Mouse (Mus musculus) forebrain, embryonic 13.5 days (tissue): ENCODE measurements around the gene Scmh1. TPM values are rescaled to one million over a fixed set of nuclear protein-coding genes. Genes with fewer than 3 reads are reported as not detected.

Experiments
- ATAC-seq: fragments of 200-750 bp; cut with Nextera tagmentation; 2 replicates; pipeline ENCODE4 v1.8.0; 2017
- H3K27ac ChIP-seq: fragments of 300-500 bp; sonication (generic); 2 replicates; pipeline ENCODE4 v1.5.1; 2015; ENCODE audit warnings: inconsistent platforms, mild to moderate bottlenecking, moderate library complexity
- H3K27me3 ChIP-seq: fragments of 300-500 bp; sonication (generic); 2 replicates; pipeline ENCODE4 v1.6.1; 2015; ENCODE audit warnings: mild to moderate bottlenecking, inconsistent platforms
- H3K36me3 ChIP-seq: fragments of 300-500 bp; sonication (generic); 2 replicates; pipeline ENCODE4 v1.6.1; 2015; ENCODE audit warnings: mild to moderate bottlenecking, inconsistent platforms; ENCODE audit not compliant: poor library complexity, severe bottlenecking
- H3K4me1 ChIP-seq: fragments of 300-500 bp; sonication (generic); 2 replicates; pipeline ENCODE4 v1.6.1; 2015; ENCODE audit warnings: inconsistent platforms
- H3K4me2 ChIP-seq: fragments of 300-500 bp; sonication (generic); 2 replicates; pipeline ENCODE4 v1.6.1; 2015; ENCODE audit warnings: inconsistent platforms, mild to moderate bottlenecking, moderate library complexity
- H3K4me3 ChIP-seq: fragments of 300-500 bp; sonication (generic); 2 replicates; pipeline ENCODE4 v1.5.1; 2015; ENCODE audit warnings: mild to moderate bottlenecking, inconsistent platforms
- H3K9ac ChIP-seq: fragments of 300-500 bp; sonication (generic); 2 replicates; pipeline ENCODE4 v1.6.1; 2015; ENCODE audit warnings: mild to moderate bottlenecking, inconsistent platforms
- H3K9me3 ChIP-seq: fragments of 300-500 bp; sonication (generic); replicated peaks from 2 replicates; pipeline ENCODE4 v1.6.1; 2016; ENCODE audit warnings: inconsistent platforms
- WGBS: fragments of 180-500 bp; shearing (Covaris S2); methylation state at CpG from one replicate; pipeline ENCODE4 v1.1.7; 2015; 5-methylcytosine and 5-hydroxymethylcytosine counted together
- polyA plus RNA-seq: library from polyadenylated mRNA; unstranded; fragments of >200 nt; fragmentation: Nextera tagmentation; extraction: Ambion mirVana; gene quantifications from 2 replicates; pipeline ENCODE4 v1.2.1, GENCODE M21; 2015

The Scmh1 gene
- polyA plus RNA-seq, 1 experiment from 2014 or later: 49.7 TPM

- Histone ChIP-seq H3K27me3 (peaks cover 9% of the 10 kb centered on the region; the same call in 1 of the 2 replicates), H3K27ac (peak overlapping the region; percentile 92; the same call in 1 of the 2 replicates), H3K4me1 (peaks cover 23% of the 10 kb centered on the region), H3K36me3 (no peaks in the 10 kb centered on the region), H3K4me3 (peak overlapping the region; percentile 97), H3K9ac (peak overlapping the region; percentile 99), H3K9me3 (no peaks in the 10 kb centered on the region), H3K4me2 (peak overlapping the region; percentile 65)
- 52% methylated on average over 3 of the region's 3 CpGs for WGBS
- ATAC-seq: no peak
These were observed 1.7 kb downstream of the Scmh1 start for GRCm38 (mm10) chr4:120406639-120407273.

- ATAC-seq: no peak
- Histone ChIP-seq H3K9ac (no peak overlapping the region), H3K4me1 (peaks cover 10% of the 10 kb centered on the region; the same call in 1 of the 2 replicates), H3K36me3 (no peaks in the 10 kb centered on the region), H3K27me3 (no peaks in the 10 kb centered on the region), H3K4me2 (no peak overlapping the region), H3K4me3 (no peak overlapping the region), H3K27ac (no peak overlapping the region), H3K9me3 (no peaks in the 10 kb centered on the region)
- WGBS: 78% methylated on average over 4 of the region's 4 CpGs
These were observed 13.0 kb downstream of the Scmh1 start for GRCm38 (mm10) chr4:120418053-120418452.

GRCm38 (mm10) chr4:120420193-120420592, 15.1 kb downstream of the Scmh1 start:
- no peak for ATAC-seq
- Histone ChIP-seq H3K36me3 (no peaks in the 10 kb centered on the region), H3K27ac (no peak overlapping the region), H3K4me1 (peaks cover 10% of the 10 kb centered on the region; the same call in 1 of the 2 replicates), H3K4me2 (no peak overlapping the region), H3K4me3 (no peak overlapping the region), H3K9ac (no peak overlapping the region), H3K9me3 (no peaks in the 10 kb centered on the region), H3K27me3 (no peaks in the 10 kb centered on the region)

- Histone ChIP-seq H3K27me3 (no peaks in the 10 kb centered on the region), H3K4me1 (peaks cover 10% of the 10 kb centered on the region; the same call in 1 of the 2 replicates), H3K9ac (no peak overlapping the region), H3K36me3 (no peaks in the 10 kb centered on the region), H3K27ac (no peak overlapping the region), H3K4me3 (no peak overlapping the region), H3K4me2 (no peak overlapping the region), H3K9me3 (no peaks in the 10 kb centered on the region)
- no peak for ATAC-seq
These were observed 15.6 kb downstream of the Scmh1 start for GRCm38 (mm10) chr4:120420685-120421084.

- Histone ChIP-seq H3K4me1 (no peaks in the 10 kb centered on the region), H3K4me2 (no peak overlapping the region), H3K4me3 (no peak overlapping the region), H3K36me3 (no peaks in the 10 kb centered on the region), H3K9ac (no peak overlapping the region), H3K9me3 (no peaks in the 10 kb centered on the region), H3K27ac (no peak overlapping the region), H3K27me3 (no peaks in the 10 kb centered on the region)
- ATAC-seq: no peak
These were observed 25.5 kb downstream of the Scmh1 start for GRCm38 (mm10) chr4:120430601-120431000.

GRCm38 (mm10) chr4:120432599-120433373, 27.7 kb downstream of the Scmh1 start:
- no peaks in the 10 kb centered on the region for H3K4me1 ChIP-seq
- no peak overlapping the region for H3K4me3 ChIP-seq
- no peaks in the 10 kb centered on the region for H3K36me3 ChIP-seq
- H3K27me3 ChIP-seq: no peaks in the 10 kb centered on the region
- no peak overlapping the region for H3K9ac ChIP-seq
- ATAC-seq: no peak
- no peak overlapping the region for H3K27ac ChIP-seq
- H3K9me3 ChIP-seq: no peaks in the 10 kb centered on the region
- WGBS: 72% methylated on average over 11 of the region's 11 CpGs
- no peak overlapping the region for H3K4me2 ChIP-seq

- H3K9ac ChIP-seq: no peak overlapping the region
- no peaks in the 10 kb centered on the region for H3K4me1 ChIP-seq
- H3K9me3 ChIP-seq: no peaks in the 10 kb centered on the region
- ATAC-seq: no peak
- 81% methylated on average over 4 of the region's 4 CpGs for WGBS
- no peak overlapping the region for H3K27ac ChIP-seq
- H3K4me3 ChIP-seq: no peak overlapping the region
- H3K4me2 ChIP-seq: no peak overlapping the region
- H3K36me3 ChIP-seq: 0 out of 2 replicates have a peak, but pooled peaks cover 2% of the 10 kb centered on the region
- H3K27me3 ChIP-seq: no peaks in the 10 kb centered on the region
These were observed 56.7 kb downstream of the Scmh1 start for GRCm38 (mm10) chr4:120461741-120462140.

GRCm38 (mm10) chr4:120472946-120473345, 67.9 kb downstream of the Scmh1 start:
- Histone ChIP-seq H3K4me3 (no peak overlapping the region), H3K27ac (no peak overlapping the region), H3K36me3 (peaks cover 52% of the 10 kb centered on the region), H3K9me3 (no peaks in the 10 kb centered on the region), H3K27me3 (no peaks in the 10 kb centered on the region), H3K9ac (no peak overlapping the region), H3K4me1 (no peaks in the 10 kb centered on the region), H3K4me2 (no peak overlapping the region)
- 96% methylated on average over 2 of the region's 2 CpGs for WGBS
- ATAC-seq: no peak

- no peak for ATAC-seq
- Histone ChIP-seq H3K4me3 (no peak overlapping the region), H3K36me3 (peaks cover 24% of the 10 kb centered on the region), H3K27me3 (no peaks in the 10 kb centered on the region), H3K27ac (no peak overlapping the region), H3K9me3 (no peaks in the 10 kb centered on the region), H3K4me2 (no peak overlapping the region), H3K4me1 (no peaks in the 10 kb centered on the region), H3K9ac (no peak overlapping the region)
- WGBS: 58% methylated on average over 1 of the region's 1 CpGs
These were observed 82.6 kb downstream of the Scmh1 start for GRCm38 (mm10) chr4:120487707-120488106.

- no peak for ATAC-seq
- Histone ChIP-seq H3K36me3 (peaks cover 45% of the 10 kb centered on the region), H3K27ac (no peak overlapping the region), H3K4me3 (no peak overlapping the region), H3K4me1 (no peaks in the 10 kb centered on the region), H3K9ac (no peak overlapping the region), H3K9me3 (no peaks in the 10 kb centered on the region), H3K4me2 (no peak overlapping the region), H3K27me3 (no peaks in the 10 kb centered on the region)
- 94% methylated on average over 1 of the region's 1 CpGs for WGBS
These were observed 101.9 kb downstream of the Scmh1 start for GRCm38 (mm10) chr4:120506955-120507354.

GRCm38 (mm10) chr4:120511203-120511602, 106.1 kb downstream of the Scmh1 start:
- Histone ChIP-seq H3K4me2 (no peak overlapping the region), H3K27me3 (no peaks in the 10 kb centered on the region), H3K9ac (no peak overlapping the region), H3K4me3 (no peak overlapping the region), H3K4me1 (no peaks in the 10 kb centered on the region), H3K36me3 (peaks cover 55% of the 10 kb centered on the region), H3K9me3 (no peaks in the 10 kb centered on the region), H3K27ac (no peak overlapping the region)
- no peak for ATAC-seq
- whole genome bisulfite sequencing: 97% methylated on average over 4 of the region's 4 CpGs

- H3K36me3 ChIP-seq: peaks cover 56% of the 10 kb centered on the region
- ATAC-seq: no peak
- no peak overlapping the region for H3K27ac ChIP-seq
- H3K4me2 ChIP-seq: no peak overlapping the region
- no peaks in the 10 kb centered on the region for H3K27me3 ChIP-seq
- WGBS: 95% methylated on average over 2 of the region's 2 CpGs
- H3K9me3 ChIP-seq: no peaks in the 10 kb centered on the region
- no peak overlapping the region for H3K4me3 ChIP-seq
- no peak overlapping the region for H3K9ac ChIP-seq
- no peaks in the 10 kb centered on the region for H3K4me1 ChIP-seq
These were observed 109.3 kb downstream of the Scmh1 start for GRCm38 (mm10) chr4:120514366-120514765.
